Mouse (Mus musculus) granulocyte monocyte progenitor cell, adult 5-6 weeks (primary cell): ENCODE data around the gene Chst5. TPM values are rescaled to one million over a fixed set of nuclear protein-coding genes. Genes with fewer than 3 reads are reported as not detected.
"Not testable (repeated sequence)": the region's sequence is repeated elsewhere in the genome, so short reads cannot be mapped to it uniquely, and the experiment has no call there.

Experiments used
- ATAC-seq: replicated peaks from 2 replicates; pipeline ENCODE4 v1.8.0; 2016; ENCODE audit warnings: mild to moderate bottlenecking, moderate TSS enrichment, inconsistent platforms; ENCODE audit not compliant: poor library complexity, severe bottlenecking
- total RNA-seq, 2 experiments: library from RNA; stranded (forward) in 1 of 2; stranded (reverse) in 1 of 2; fragments of 200-712, 200-1000 nt in 1 of 2; fragments of >200 nt in 1 of 2; fragmentation: Nextera tagmentation in 1 of 2; gene quantifications; 2 replicates each; pipeline ENCODE4 v1.2.3; 2014 to 2017

The Chst5 gene
- total RNA-seq, 2 experiments from 2014 or later = not detected

- ATAC-seq = peak; percentile 67
These were observed 28.7 kb downstream of the Chst5 start for GRCm38 (mm10) chr8:111881591-111881990.

- peak; percentile 48 for ATAC-seq
These were observed 32.5 kb downstream of the Chst5 start for GRCm38 (mm10) chr8:111877711-111878110.

GRCm38 (mm10) chr8:111876355-111876948, 33.8 kb downstream of the Chst5 start, which contains the start of gene Tmem170:
Gene Tmem170, minus strand, starts transcription at chr8:111876750.
- peak; percentile 97 for ATAC-seq

- peak; percentile 30; the same call in 1 of the 2 replicates for ATAC-seq
These were observed 34.5 kb downstream of the Chst5 start for GRCm38 (mm10) chr8:111875758-111876157.

GRCm38 (mm10) chr8:111871278-111871677, 39.0 kb downstream of the Chst5 start:
- ATAC-seq = no peak

- no peak for ATAC-seq
These were observed 39.9 kb downstream of the Chst5 start for GRCm38 (mm10) chr8:111870379-111870778.

GRCm38 (mm10) chr8:111868664-111869063, 41.6 kb downstream of the Chst5 start:
- ATAC-seq = no peak

- no peak for ATAC-seq
These were observed 44.4 kb downstream of the Chst5 start for GRCm38 (mm10) chr8:111865857-111866256.

GRCm38 (mm10) chr8:111865130-111865852, 45.0 kb downstream of the Chst5 start:
- no peak for ATAC-seq

GRCm38 (mm10) chr8:111864648-111865047, 45.6 kb downstream of the Chst5 start:
- no peak for ATAC-seq

- ATAC-seq = peak; percentile 83
These were observed 47.0 kb downstream of the Chst5 start for GRCm38 (mm10) chr8:111863280-111863679.

- ATAC-seq = no peak
These were observed 54.3 kb downstream of the Chst5 start for GRCm38 (mm10) chr8:111855977-111856376.

- peak; percentile 99 for ATAC-seq
These were observed 56.3 kb downstream of the Chst5 start, which contains the start of gene Cfdp1 for GRCm38 (mm10) chr8:111853861-111854501. Gene Cfdp1, minus strand, starts transcription at chr8:111854291.

- ATAC-seq = not testable (repeated sequence)
These were observed 57.0 kb downstream of the Chst5 start for GRCm38 (mm10) chr8:111853219-111853618.

GRCm38 (mm10) chr8:111846746-111847145, 63.5 kb downstream of the Chst5 start:
- no peak for ATAC-seq

Other genes with a start within 250 kb of the Chst5 start
- not detected in 2 replicates for gene Ctrb1, start 219.4 kb downstream of the Chst5 start, total RNA-seq (2014; fragmentation: Nextera tagmentation)
- not detected in 2 replicates for gene Ctrb1, start 219.4 kb downstream of the Chst5 start, total RNA-seq (2017)
- not detected in 2 replicates for gene Bcar1, start 166.6 kb downstream of the Chst5 start, total RNA-seq (2014; fragmentation: Nextera tagmentation)
- not detected in 2 replicates for gene Bcar1, start 166.6 kb downstream of the Chst5 start, total RNA-seq (2017)
- 92.7 and 94.8 TPM in 2 replicates for gene Cfdp1, start 56.2 kb downstream of the Chst5 start, total RNA-seq (2014; fragmentation: Nextera tagmentation)
- 217 and 238 TPM in 2 replicates for gene Cfdp1, start 56.2 kb downstream of the Chst5 start, total RNA-seq (2017)
- gene Tmem170, start 33.7 kb downstream of the Chst5 start, total RNA-seq (2014; fragmentation: Nextera tagmentation) = 0.62 and 2.0 TPM in 2 replicates
- gene Tmem170, start 33.7 kb downstream of the Chst5 start, total RNA-seq (2017) = 0.05 and 0.73 TPM in 2 replicates
- not detected in 2 replicates for gene Tmem231, start 23.4 kb upstream of the Chst5 start, total RNA-seq (2014; fragmentation: Nextera tagmentation)
- gene Tmem231, start 23.4 kb upstream of the Chst5 start, total RNA-seq (2017) = not detected in 2 replicates
- 54.4 and 78.4 TPM in 2 replicates for gene Gabarapl2, start 30.3 kb upstream of the Chst5 start, total RNA-seq (2014; fragmentation: Nextera tagmentation)
- gene Gabarapl2, start 30.3 kb upstream of the Chst5 start, total RNA-seq (2017) = 23.3 and 26.8 TPM in 2 replicates
- 8.5 and 12.7 TPM in 2 replicates for gene Adat1, start 81.9 kb upstream of the Chst5 start, total RNA-seq (2014; fragmentation: Nextera tagmentation)
- gene Adat1, start 81.9 kb upstream of the Chst5 start, total RNA-seq (2017) = 5.7 and 6.1 TPM in 2 replicates
- gene Kars, start 100.9 kb upstream of the Chst5 start, total RNA-seq (2014; fragmentation: Nextera tagmentation) = 164 and 178 TPM in 2 replicates
- 186 and 197 TPM in 2 replicates for gene Kars, start 100.9 kb upstream of the Chst5 start, total RNA-seq (2017)
- 4.1 and 10.8 TPM in 2 replicates for gene Terf2ip, start 101.0 kb upstream of the Chst5 start, total RNA-seq (2014; fragmentation: Nextera tagmentation)
- 9.4 and 14.6 TPM in 2 replicates for gene Terf2ip, start 101.0 kb upstream of the Chst5 start, total RNA-seq (2017)
- 0.21 and 0.26 TPM in 2 replicates for gene Gm6793, start 104.6 kb upstream of the Chst5 start, total RNA-seq (2014; fragmentation: Nextera tagmentation)
- 0.26 TPM in 1 of 2 replicates, not detected in the other for gene Gm6793, start 104.6 kb upstream of the Chst5 start, total RNA-seq (2017)